Mouse (Mus musculus): ENCODE results near the gene Olfr430.

GRCm38 (mm10) chr1:174055248-174055647 lies 11.2 kb upstream of the Olfr430 start:
- no peak for TF ChIP-seq POLR2A (IDR thresholded peaks at IDR 0.05; ENCODE audit: borderline replicate concordance, insufficient read depth, low read length)
- TF ChIP-seq CTCF (IDR thresholded peaks at IDR 0.05; ENCODE audit: borderline replicate concordance, insufficient read depth, low read depth, low read length), result no peak
